Mouse (Mus musculus) embryonic facial prominence, embryonic 10.5 days (tissue): ENCODE data around the gene Slc7a11. TPM values are rescaled to one million over a fixed set of nuclear protein-coding genes. Genes with fewer than 3 reads are reported as not detected.
"Not testable (repeated sequence)": the region's sequence is repeated elsewhere in the genome, so short reads cannot be mapped to it uniquely, and the experiment has no call there.

Experiments used
- DNase-seq: peaks from one replicate; pipeline ENCODE4 v3.0.0-alpha.2; 2017; ENCODE audit warnings: low spot score
- H3K27ac ChIP-seq: fragments of 300-500 bp; sonication (generic); replicated peaks from 2 replicates; pipeline ENCODE4 v1.5.1; 2016; ENCODE audit warnings: mild to moderate bottlenecking
- H3K27me3 ChIP-seq: fragments of 300-500 bp; sonication (generic); replicated peaks from 2 replicates; pipeline ENCODE4 v1.6.1; 2016; ENCODE audit warnings: low read depth, mild to moderate bottlenecking; ENCODE audit not compliant: poor library complexity, severe bottlenecking
- H3K36me3 ChIP-seq: fragments of 300-500 bp; sonication (generic); replicated peaks from 2 replicates; pipeline ENCODE4 v1.6.1; 2016; ENCODE audit warnings: mild to moderate bottlenecking, moderate library complexity
- H3K4me1 ChIP-seq: fragments of 300-500 bp; sonication (generic); 2 replicates; pipeline ENCODE4 v1.6.1; 2016
- H3K4me3 ChIP-seq: fragments of 300-500 bp; sonication (generic); 2 replicates; pipeline ENCODE4 v1.5.1; 2016; ENCODE audit warnings: mild to moderate bottlenecking, moderate library complexity
- H3K9me3 ChIP-seq: fragments of 300-500 bp; sonication (generic); 2 replicates; pipeline ENCODE4 v1.6.1; 2016; ENCODE audit warnings: mild to moderate bottlenecking
- WGBS: fragments of 180-500 bp; shearing (Covaris S2); methylation state at CpG from one replicate; pipeline ENCODE4 v1.1.7; 2016; 5-methylcytosine and 5-hydroxymethylcytosine counted together
- polyA plus RNA-seq: library from polyadenylated mRNA; unstranded; fragments of >200 nt; fragmentation: Nextera tagmentation; extraction: Ambion mirVana; gene quantifications from 2 replicates; pipeline ENCODE4 v1.2.1, GENCODE M21; 2016

Slc7a11 gene
- polyA plus RNA-seq, 1 experiment from 2014 or later, result 1.5 TPM

DNA sequence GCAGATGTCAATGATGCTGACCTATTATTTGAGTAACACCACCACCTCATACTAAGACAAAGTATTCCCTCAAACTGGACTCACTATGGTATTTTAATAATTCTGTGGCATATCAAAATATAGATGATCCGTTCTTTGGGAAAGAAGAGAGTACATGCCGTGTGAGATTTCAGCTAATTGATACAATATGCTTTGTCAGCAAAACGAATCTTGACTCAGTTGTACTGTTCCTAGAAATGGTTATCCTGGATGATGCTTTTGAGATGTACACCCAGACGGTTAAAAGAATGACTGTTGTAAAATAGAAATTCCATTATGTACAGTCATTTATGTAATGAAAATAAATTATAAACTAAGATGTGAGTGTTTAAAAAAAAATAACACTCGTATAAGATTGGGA, 4.0 kb downstream of the Slc7a11 start:
- WGBS, result 86% methylated on average over 5 of the region's 5 CpGs
- peaks cover 35% of the 10 kb centered on the region for H3K4me1 ChIP-seq
- no peak for DNase-seq
- H3K9me3 ChIP-seq, result no peaks in the 10 kb centered on the region
- H3K36me3 ChIP-seq, result no peaks in the 10 kb centered on the region
- H3K27me3 ChIP-seq, result no peaks in the 10 kb centered on the region
- H3K27ac ChIP-seq, result 0 out of 2 replicates have a peak overlapping the region, but pooled peaks have one; percentile 40
- no peak overlapping the region for H3K4me3 ChIP-seq

DNA sequence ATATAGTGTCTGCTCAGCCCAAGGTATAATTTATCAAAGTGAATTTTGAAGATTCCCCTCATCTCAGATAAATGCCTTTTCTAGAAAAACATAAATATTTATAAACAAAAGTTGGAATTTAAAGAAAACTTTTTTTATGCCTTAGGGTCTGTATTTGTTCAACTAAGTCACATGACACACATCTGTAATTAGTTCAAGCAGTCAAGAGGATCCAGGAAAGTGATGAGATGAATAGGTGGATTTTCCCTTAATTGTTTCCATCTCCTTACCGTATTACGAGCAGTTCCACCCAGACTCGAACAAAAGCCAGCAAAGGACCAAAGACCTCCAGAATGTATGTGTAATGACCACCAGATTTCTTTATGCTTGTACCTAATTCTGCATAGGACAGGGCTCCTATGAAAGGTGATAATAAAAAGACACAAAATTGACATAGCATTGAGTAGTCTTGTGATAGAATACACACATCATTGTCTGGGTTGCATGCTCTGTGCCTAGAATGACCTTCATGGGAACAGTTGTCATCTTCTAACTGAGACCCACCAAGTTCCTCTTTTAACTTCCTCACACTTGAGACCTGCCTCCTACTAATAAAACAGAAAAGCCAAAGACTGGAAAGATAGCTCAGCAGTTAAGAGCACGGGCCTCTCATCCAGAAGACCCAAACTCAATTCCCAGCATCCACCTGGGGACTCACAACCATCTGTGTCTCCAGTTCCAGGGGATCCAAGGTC, 4.7 kb downstream of the Slc7a11 start:
- no peaks in the 10 kb centered on the region for H3K27me3 ChIP-seq
- H3K36me3 ChIP-seq, result no peaks in the 10 kb centered on the region
- no peak overlapping the region for H3K4me3 ChIP-seq
- 35% methylated on average over 4 of the region's 4 CpGs for WGBS
- peak overlapping the region; percentile 40 for H3K27ac ChIP-seq
- H3K4me1 ChIP-seq, result peaks cover 34% of the 10 kb centered on the region
- no peak for DNase-seq
- no peaks in the 10 kb centered on the region for H3K9me3 ChIP-seq

DNA sequence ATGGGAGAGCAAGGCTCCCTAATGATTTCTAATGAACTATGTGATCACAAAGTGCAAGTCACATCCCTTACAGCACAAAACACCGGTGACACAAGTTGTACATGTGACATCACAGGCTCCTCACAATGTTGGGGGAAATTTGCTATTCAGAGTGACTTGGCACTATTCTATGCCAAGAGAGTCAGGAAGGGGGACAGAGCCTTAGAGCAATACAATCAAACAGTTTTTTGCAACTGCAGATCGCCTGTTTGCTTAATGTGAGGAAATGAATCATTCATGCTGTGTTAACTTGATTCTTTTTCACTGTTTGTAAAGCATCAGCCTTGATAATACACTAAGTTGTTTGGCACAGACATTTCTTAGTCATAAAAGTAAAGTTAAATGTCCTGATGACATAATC, 5.3 kb downstream of the Slc7a11 start:
- peaks cover 30% of the 10 kb centered on the region for H3K4me1 ChIP-seq
- WGBS, result 61% methylated on average over 2 of the region's 2 CpGs
- not testable (repeated sequence) for DNase-seq, H3K9me3 ChIP-seq, H3K27me3 ChIP-seq, H3K4me3 ChIP-seq, H3K36me3 ChIP-seq
- H3K27ac ChIP-seq, result peak overlapping the region; percentile 19; the same call in 1 of the 2 replicates

DNA sequence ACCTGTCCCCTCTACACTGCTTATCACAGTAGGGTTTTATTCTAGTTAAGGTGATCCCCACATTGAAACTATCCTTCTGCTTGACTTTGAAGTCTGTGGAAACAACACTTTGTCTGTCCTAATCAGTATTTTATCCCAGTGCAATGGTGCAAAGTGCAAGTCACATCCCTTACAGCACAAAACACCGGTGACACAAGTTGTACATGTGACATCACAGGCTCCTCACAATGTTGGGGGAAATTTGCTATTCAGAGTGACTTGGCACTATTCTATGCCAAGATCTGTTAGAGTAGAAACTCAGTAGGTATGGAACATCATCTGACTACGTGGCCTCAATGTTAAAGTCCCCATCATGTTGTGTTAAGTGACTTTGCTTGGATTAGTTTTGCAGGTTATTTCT, 7.0 kb downstream of the Slc7a11 start:
- WGBS, result 95% methylated on average over 2 of the region's 2 CpGs
- Histone ChIP-seq H3K4me1 (peaks cover 26% of the 10 kb centered on the region), H3K27ac (0 out of 2 replicates have a peak overlapping the region, but pooled peaks have one; percentile 10)
- H3K27me3 ChIP-seq, DNase-seq, H3K9me3 ChIP-seq, H3K4me3 ChIP-seq, H3K36me3 ChIP-seq: not testable (repeated sequence)

DNA sequence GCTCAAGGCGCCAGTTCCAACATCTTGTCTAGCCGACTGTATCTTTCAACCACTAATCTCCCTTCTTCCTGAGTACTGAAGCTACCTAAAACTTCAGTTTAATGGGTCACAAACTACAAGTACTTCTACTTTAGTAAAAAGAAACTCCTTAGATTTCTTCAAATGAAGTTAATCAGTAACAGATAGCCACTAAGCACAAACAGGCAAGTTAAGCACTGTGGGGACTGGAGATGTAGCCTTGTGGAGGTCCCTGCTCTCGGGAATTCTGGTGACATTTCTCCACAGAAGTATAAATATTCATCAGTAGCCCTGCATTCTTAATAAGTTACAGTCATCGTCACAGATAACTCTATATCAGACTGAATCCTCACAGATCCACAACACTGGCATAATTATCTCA, 9.6 kb downstream of the Slc7a11 start:
- Histone ChIP-seq H3K9me3 (no peaks in the 10 kb centered on the region), H3K36me3 (no peaks in the 10 kb centered on the region), H3K27me3 (no peaks in the 10 kb centered on the region), H3K4me1 (peaks cover 22% of the 10 kb centered on the region), H3K27ac (peak overlapping the region; percentile 44; the same call in 1 of the 2 replicates), H3K4me3 (no peak overlapping the region)
- 69% methylated on average over 4 of the region's 4 CpGs for WGBS
- no peak for DNase-seq

DNA sequence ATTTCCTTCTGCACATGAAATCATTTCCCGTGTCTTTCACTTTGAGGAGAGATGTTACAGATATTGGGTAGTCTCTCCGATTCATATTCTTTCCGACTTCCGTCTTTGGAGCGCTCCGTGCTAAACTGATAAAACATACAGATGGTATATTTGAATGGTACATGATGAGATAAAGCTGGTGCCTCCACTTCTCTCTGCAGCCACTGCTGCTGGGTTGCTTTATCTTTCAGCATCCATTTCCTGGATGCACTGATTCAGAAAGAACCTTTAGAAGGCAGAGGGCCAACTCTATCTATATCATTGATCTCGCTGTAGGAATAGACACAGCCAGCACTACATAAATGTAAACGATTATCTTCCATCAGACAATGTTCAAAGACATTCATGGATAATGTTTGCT, 12.6 kb downstream of the Slc7a11 start:
- Histone ChIP-seq H3K9me3 (no peaks in the 10 kb centered on the region), H3K27me3 (no peaks in the 10 kb centered on the region), H3K36me3 (no peaks in the 10 kb centered on the region), H3K4me3 (no peak overlapping the region), H3K27ac (no peak overlapping the region), H3K4me1 (peaks cover 18% of the 10 kb centered on the region)
- 93% methylated on average over 8 of the region's 8 CpGs for WGBS
- no peak for DNase-seq

DNA sequence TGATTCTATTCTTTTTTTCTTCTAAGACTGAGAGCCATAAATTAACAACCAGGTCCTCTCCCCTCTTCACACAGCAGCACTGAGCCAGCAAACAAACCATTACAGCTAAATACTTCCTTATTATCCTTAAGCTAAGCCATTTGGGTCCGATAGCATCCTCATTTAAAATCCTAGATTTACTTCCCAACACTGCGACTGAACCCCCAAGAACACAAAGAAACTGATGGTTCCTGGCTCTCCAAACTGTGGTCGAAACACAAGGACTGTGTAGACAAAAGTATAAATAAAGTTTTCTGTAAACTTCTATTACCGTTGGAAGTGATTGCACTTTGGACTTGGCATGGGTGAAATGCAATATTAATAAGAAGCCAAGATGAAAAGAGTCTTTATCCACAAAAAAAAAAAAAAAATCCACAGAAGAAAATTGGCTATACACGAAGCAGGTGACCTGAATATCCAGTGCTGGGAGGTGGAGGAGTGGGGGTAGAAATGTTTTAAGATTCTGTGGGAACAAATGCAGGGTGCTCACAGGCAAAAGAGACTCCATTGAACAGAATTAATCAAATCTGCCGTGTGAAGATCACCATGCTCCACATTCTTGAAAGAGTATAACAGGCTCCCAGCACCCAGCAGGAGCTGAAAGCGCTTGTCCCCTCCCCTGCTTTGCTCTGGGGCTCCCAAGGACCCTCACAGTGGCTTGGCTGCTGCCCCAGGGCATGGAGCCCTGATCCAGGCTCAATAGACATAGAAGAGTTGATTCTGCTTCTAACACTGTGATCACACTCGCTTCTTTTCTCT, 21.7 kb downstream of the Slc7a11 start:
- peak overlapping the region; percentile 48; the same call in 1 of the 2 replicates for H3K27ac ChIP-seq
- H3K9me3 ChIP-seq, result no peaks in the 10 kb centered on the region
- WGBS, result 58% methylated on average over 8 of the region's 8 CpGs
- H3K27me3 ChIP-seq, result no peaks in the 10 kb centered on the region
- H3K36me3 ChIP-seq, result no peaks in the 10 kb centered on the region
- H3K4me3 ChIP-seq, result no peak overlapping the region
- DNase-seq, result no peak
- peaks cover 7% of the 10 kb centered on the region for H3K4me1 ChIP-seq

DNA sequence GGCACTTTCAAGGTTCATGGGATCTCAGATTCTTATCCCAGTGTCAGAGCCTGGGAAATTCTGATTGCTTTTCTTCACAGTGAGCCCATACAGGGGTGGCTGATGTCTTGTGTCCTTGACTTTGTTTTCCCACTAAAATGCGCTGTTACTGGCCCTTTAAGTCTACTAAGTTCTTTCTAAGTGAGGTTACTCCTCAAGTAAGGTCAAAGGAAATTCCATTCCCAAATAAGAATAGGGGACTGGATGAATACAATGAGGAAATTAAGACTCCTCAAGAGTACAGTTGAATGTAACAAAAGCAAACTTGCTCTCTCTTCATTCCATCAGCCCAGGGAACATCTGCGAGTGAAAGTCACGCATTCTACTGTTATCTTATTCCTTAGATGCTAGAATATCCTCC, 24.3 kb downstream of the Slc7a11 start:
- Histone ChIP-seq H3K27ac (no peak overlapping the region), H3K36me3 (no peaks in the 10 kb centered on the region), H3K4me1 (peaks cover 7% of the 10 kb centered on the region), H3K9me3 (no peaks in the 10 kb centered on the region), H3K4me3 (no peak overlapping the region), H3K27me3 (no peaks in the 10 kb centered on the region)
- DNase-seq, result no peak
- WGBS, result 89% methylated on average over 3 of the region's 3 CpGs

DNA sequence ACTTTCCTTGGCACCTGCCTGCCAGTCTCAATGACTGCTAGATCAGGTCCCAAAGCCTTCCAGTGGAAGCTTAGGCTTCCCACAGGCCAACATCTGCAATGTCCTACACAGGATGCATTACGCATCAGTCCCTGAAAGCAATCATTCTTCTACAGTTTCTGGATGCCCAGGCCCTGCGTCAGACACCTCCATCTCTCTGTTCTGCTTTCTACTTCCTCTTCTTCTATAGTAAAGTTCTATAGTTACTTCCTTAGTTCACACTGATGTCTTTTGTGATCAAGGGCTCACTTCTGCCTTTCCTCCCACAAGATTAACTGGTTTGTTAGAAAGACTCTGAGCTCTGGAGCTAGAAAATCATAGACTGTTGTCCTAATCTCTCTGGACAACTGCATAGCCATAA, 36.6 kb downstream of the Slc7a11 start:
- Histone ChIP-seq H3K36me3 (no peaks in the 10 kb centered on the region), H3K27me3 (no peaks in the 10 kb centered on the region), H3K4me1 (no peaks in the 10 kb centered on the region), H3K9me3 (no peaks in the 10 kb centered on the region), H3K4me3 (no peak overlapping the region), H3K27ac (no peak overlapping the region)
- no peak for DNase-seq
- 91% methylated on average over 2 of the region's 2 CpGs for WGBS

DNA sequence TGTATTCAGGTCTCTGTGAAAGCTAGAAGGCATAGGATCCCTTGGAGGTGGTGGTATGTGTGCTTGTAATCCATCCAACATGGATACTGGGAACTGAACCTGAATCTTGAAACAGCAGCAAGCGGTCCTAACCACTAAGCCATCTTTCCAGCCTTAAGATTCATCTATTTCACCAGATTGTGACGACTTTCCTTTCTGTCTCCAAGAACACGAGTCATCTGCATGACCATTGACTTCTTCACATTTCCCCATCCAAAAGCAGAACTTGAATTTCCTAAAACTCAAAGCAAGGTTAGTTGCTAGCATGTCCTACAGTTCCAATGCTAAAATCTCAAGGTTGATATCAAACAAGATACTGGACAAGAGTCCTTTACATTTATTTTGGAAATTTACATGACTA, 37.5 kb downstream of the Slc7a11 start:
- H3K9me3 ChIP-seq, result no peaks in the 10 kb centered on the region
- 89% methylated on average over 3 of the region's 3 CpGs for WGBS
- H3K36me3 ChIP-seq, result no peaks in the 10 kb centered on the region
- no peak overlapping the region for H3K27ac ChIP-seq
- no peaks in the 10 kb centered on the region for H3K27me3 ChIP-seq
- H3K4me3 ChIP-seq, result no peak overlapping the region
- DNase-seq, result no peak
- H3K4me1 ChIP-seq, result no peaks in the 10 kb centered on the region

DNA sequence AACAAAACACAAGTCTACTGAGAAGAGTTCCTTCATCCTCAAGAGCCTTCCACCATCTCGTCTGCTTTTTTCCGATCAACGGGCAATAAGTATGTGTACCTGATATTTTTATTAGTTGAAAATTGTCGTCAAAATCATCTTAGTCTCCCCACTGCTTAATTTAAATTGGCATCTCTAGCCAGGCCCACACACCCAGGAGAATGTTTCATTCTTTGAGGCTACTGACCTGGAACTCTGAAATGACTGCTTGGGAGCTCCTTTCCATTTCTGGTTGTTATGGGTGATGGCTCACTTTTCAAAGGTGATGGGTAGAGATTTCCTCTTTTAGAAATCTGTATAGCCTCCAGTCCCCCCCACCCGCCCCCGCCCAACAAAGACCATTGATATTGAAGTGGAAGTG, 54.6 kb downstream of the Slc7a11 start:
- no peaks in the 10 kb centered on the region; the same call in 1 of the 2 replicates for H3K9me3 ChIP-seq
- DNase-seq, result no peak
- no peak overlapping the region for H3K4me3 ChIP-seq
- H3K4me1 ChIP-seq, result peaks cover 26% of the 10 kb centered on the region
- no peaks in the 10 kb centered on the region for H3K36me3 ChIP-seq
- 83% methylated on average over 6 of the region's 6 CpGs for WGBS
- H3K27me3 ChIP-seq, result no peaks in the 10 kb centered on the region
- H3K27ac ChIP-seq, result peak overlapping the region; percentile 48; the same call in 1 of the 2 replicates

DNA sequence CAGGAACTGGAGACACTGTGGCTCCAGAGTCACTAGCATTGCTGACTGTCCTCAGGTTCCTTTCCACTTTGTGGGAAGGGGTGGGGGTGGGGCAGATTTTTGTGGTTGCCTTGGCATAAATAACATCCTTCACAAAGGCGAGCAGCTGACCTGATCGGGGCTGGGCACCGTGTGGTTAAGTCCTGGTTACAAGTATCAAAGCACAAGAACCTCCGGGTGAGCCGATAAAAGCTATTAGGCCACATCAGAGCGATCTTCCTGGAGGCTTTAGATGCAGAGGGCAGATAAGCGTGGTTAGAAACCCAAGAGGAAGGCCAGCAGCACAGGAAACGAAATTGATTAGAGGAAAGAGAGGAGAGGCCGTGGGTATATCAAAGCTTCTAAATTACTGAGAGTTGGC, 55.1 kb downstream of the Slc7a11 start:
- no peaks in the 10 kb centered on the region for H3K36me3 ChIP-seq
- no peaks in the 10 kb centered on the region for H3K27me3 ChIP-seq
- 38% methylated on average over 9 of the region's 9 CpGs for WGBS
- DNase-seq, result peak; percentile 62
- H3K27ac ChIP-seq, result peak overlapping the region; percentile 48
- no peak overlapping the region for H3K4me3 ChIP-seq
- no peaks in the 10 kb centered on the region; the same call in 1 of the 2 replicates for H3K9me3 ChIP-seq
- peaks cover 26% of the 10 kb centered on the region for H3K4me1 ChIP-seq

DNA sequence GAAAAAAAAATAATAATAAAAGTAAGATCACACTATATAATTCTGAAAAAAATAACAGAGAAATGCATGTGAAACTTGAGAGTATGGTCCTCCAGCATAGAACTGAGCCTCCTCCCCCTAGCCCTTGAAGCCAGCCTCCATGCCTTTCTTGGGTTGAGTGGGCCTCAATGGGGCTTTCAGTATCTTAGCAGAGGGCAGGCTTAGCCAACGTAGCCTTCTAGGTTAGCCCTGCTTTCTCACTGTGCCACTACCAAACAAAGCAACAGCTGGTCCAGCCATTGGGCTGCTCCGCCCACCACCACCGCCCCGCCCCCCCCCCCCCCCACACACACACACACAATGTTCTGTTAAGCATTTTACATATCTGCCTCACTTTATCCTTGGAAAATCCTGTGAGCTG, 56.1 kb downstream of the Slc7a11 start:
- 60% methylated on average over 4 of the region's 4 CpGs for WGBS
- Histone ChIP-seq H3K27ac (peak overlapping the region; percentile 53; the same call in 1 of the 2 replicates), H3K4me1 (peaks cover 33% of the 10 kb centered on the region), H3K27me3 (no peaks in the 10 kb centered on the region), H3K4me3 (no peak overlapping the region), H3K36me3 (no peaks in the 10 kb centered on the region), H3K9me3 (no peaks in the 10 kb centered on the region; the same call in 1 of the 2 replicates)
- DNase-seq, result no peak
